Mouse (Mus musculus): ENCODE measurements around the gene Dhrs2.

The Dhrs2 gene

GRCm38 (mm10) chr14:55221707-55222106 is at the start of gene Dhrs2:
Dhrs2 (plus strand) TSS chr14:55222007.
- no peak for DNase-seq (ENCODE audit: low spot score)

- no peak for DNase-seq (ENCODE audit: low spot score)
Observed at GRCm38 (mm10) chr14:55174164-55174563, 47.6 kb upstream of the Dhrs2 start.

GRCm38 (mm10) chr14:55177274-55177673 is 44.5 kb upstream of the Dhrs2 start:
- DNase-seq (ENCODE audit: low spot score) = no peak

GRCm38 (mm10) chr14:55180951-55181350 is 40.9 kb upstream of the Dhrs2 start:
- DNase-seq (ENCODE audit: low spot score) = no peak

- no peak for DNase-seq (ENCODE audit: low spot score)
Observed at GRCm38 (mm10) chr14:55183231-55183630, 38.6 kb upstream of the Dhrs2 start.

- no peak for DNase-seq (ENCODE audit: low spot score)
Observed at GRCm38 (mm10) chr14:55184640-55185145, 37.1 kb upstream of the Dhrs2 start.

- DNase-seq (ENCODE audit: low spot score) = no peak
Observed at GRCm38 (mm10) chr14:55188491-55188890, 33.3 kb upstream of the Dhrs2 start.

- no peak for DNase-seq (ENCODE audit: low spot score)
Observed at GRCm38 (mm10) chr14:55189351-55189769, 32.4 kb upstream of the Dhrs2 start.

GRCm38 (mm10) chr14:55193354-55193753 is 28.5 kb upstream of the Dhrs2 start:
- no peak for DNase-seq (ENCODE audit: low spot score)

GRCm38 (mm10) chr14:55193876-55194635 is 27.8 kb upstream of the Dhrs2 start:
- no peak for DNase-seq (ENCODE audit: low spot score)

GRCm38 (mm10) chr14:55194786-55195185 is 27.0 kb upstream of the Dhrs2 start:
- DNase-seq (ENCODE audit: low spot score) = no peak

- DNase-seq (ENCODE audit: low spot score) = no peak
Observed at GRCm38 (mm10) chr14:55197121-55197520, 24.7 kb upstream of the Dhrs2 start.

- DNase-seq (ENCODE audit: low spot score) = no peak
Observed at GRCm38 (mm10) chr14:55198187-55198586, 23.6 kb upstream of the Dhrs2 start.

GRCm38 (mm10) chr14:55204544-55204943 is 17.3 kb upstream of the Dhrs2 start:
- no peak for DNase-seq (ENCODE audit: low spot score)

- DNase-seq (ENCODE audit: low spot score) = no peak
Observed at GRCm38 (mm10) chr14:55205045-55205750, 16.6 kb upstream of the Dhrs2 start.

- no peak for DNase-seq (ENCODE audit: low spot score)
Observed at GRCm38 (mm10) chr14:55208306-55208705, 13.5 kb upstream of the Dhrs2 start.

GRCm38 (mm10) chr14:55213621-55214020 is 8.2 kb upstream of the Dhrs2 start:
- no peak for DNase-seq (ENCODE audit: low spot score)

GRCm38 (mm10) chr14:55214507-55214906 is 7.3 kb upstream of the Dhrs2 start:
- no peak for DNase-seq (ENCODE audit: low spot score)

- no peak for DNase-seq (ENCODE audit: low spot score)
Observed at GRCm38 (mm10) chr14:55223172-55223571, 1.4 kb downstream of the Dhrs2 start.

GRCm38 (mm10) chr14:55234639-55235038 is 12.8 kb downstream of the Dhrs2 start:
- DNase-seq (ENCODE audit: low spot score) = no peak

- DNase-seq (ENCODE audit: low spot score) = no peak
Observed at GRCm38 (mm10) chr14:55236685-55237084, 14.9 kb downstream of the Dhrs2 start.

GRCm38 (mm10) chr14:55242664-55243063 is 20.9 kb downstream of the Dhrs2 start:
- no peak for DNase-seq (ENCODE audit: low spot score)

- no peak for DNase-seq (ENCODE audit: low spot score)
Observed at GRCm38 (mm10) chr14:55247181-55247580, 25.4 kb downstream of the Dhrs2 start.
